ENCODE assay signal across 8 mouse cellular contexts in genomic region chr4:154877864-154878548, GRCm38 (mm10). TPM values are rescaled to one million over a fixed set of nuclear protein-coding genes. Genes with fewer than 3 reads are reported as not detected.
A peak's percentile ranks its signal among the peaks of the same experiment; 100 is the strongest.
DNase-seq lines count a peak whose midpoint lies in the region; ATAC-seq lines count a peak whose summit lies in the region.

No protein-coding gene starts in this region.

- peak overlapping the region; percentile 69 for H3K9ac ChIP-seq in heart, embryonic 13.5 days
- peak overlapping the region; percentile 76 for H3K9ac ChIP-seq in liver, embryonic 13.5 days
- peak overlapping the region; percentile 71 for H3K9ac ChIP-seq in stomach, embryonic 16.5 days (ENCODE audit: low read length)

- no peaks in the 10 kb centered on the region for H3K9me3 ChIP-seq in heart, embryonic 13.5 days
- no peaks in the 10 kb centered on the region for H3K9me3 ChIP-seq in liver, embryonic 13.5 days (replicated peaks)
- no peaks in the 10 kb centered on the region for H3K9me3 ChIP-seq in stomach, embryonic 16.5 days (replicated peaks; ENCODE audit: control insufficient read depth, low read length)

- no peaks in the 10 kb centered on the region for H3K36me3 ChIP-seq in heart, embryonic 13.5 days
- no peaks in the 10 kb centered on the region for H3K36me3 ChIP-seq in liver, embryonic 13.5 days
- no peaks in the 10 kb centered on the region for H3K36me3 ChIP-seq in stomach, embryonic 16.5 days (ENCODE audit: control insufficient read depth, insufficient read depth, low read length)

- H3K4me2 ChIP-seq in heart, embryonic 13.5 days = peak overlapping the region; percentile 70
- H3K4me2 ChIP-seq in liver, embryonic 13.5 days = peak overlapping the region; percentile 73
- H3K4me2 ChIP-seq in stomach, embryonic 16.5 days (ENCODE audit: low read depth, low read length) = peak overlapping the region; percentile 59

- peaks cover 13% of the 10 kb centered on the region for H3K27me3 ChIP-seq in heart, embryonic 13.5 days (replicated peaks)
- peaks cover 18% of the 10 kb centered on the region for H3K27me3 ChIP-seq in liver, embryonic 13.5 days
- no peaks in the 10 kb centered on the region; the same call in 1 of the 2 replicates for H3K27me3 ChIP-seq in stomach, embryonic 16.5 days (ENCODE audit: control insufficient read depth, insufficient read depth, low read length)

- H3K4me3 ChIP-seq in brown adipose tissue, adult 24 weeks (ENCODE audit: insufficient read depth, low read depth, low read length) = peak overlapping the region; percentile 62
- peak overlapping the region; percentile 47 for H3K4me3 ChIP-seq in heart, embryonic 13.5 days
- peak overlapping the region; percentile 57 for H3K4me3 ChIP-seq in liver, embryonic 13.5 days (replicated peaks)
- H3K4me3 ChIP-seq in stomach, embryonic 16.5 days (replicated peaks; ENCODE audit: low read length) = peak overlapping the region; percentile 36

- peaks cover 4% of the 10 kb centered on the region; the same call in 1 of the 2 replicates for H3K4me1 ChIP-seq in brown adipose tissue, adult 24 weeks (ENCODE audit: control insufficient read depth, insufficient read depth, insufficient read length, low read length)
- peaks cover 37% of the 10 kb centered on the region for H3K4me1 ChIP-seq in heart, embryonic 13.5 days
- peaks cover 50% of the 10 kb centered on the region for H3K4me1 ChIP-seq in liver, embryonic 13.5 days (replicated peaks)
- peaks cover 5% of the 10 kb centered on the region for H3K4me1 ChIP-seq in stomach, embryonic 16.5 days (ENCODE audit: control insufficient read depth, insufficient read depth, low read length)

- 6% methylated on average over 18 of the region's 18 CpGs for WGBS in heart, embryonic 13.5 days
- WGBS in liver, embryonic 13.5 days (ENCODE audit: insufficient replicate concordance) = 7% methylated on average over 18 of the region's 18 CpGs
- 8% methylated on average over 18 of the region's 18 CpGs for WGBS in stomach, embryonic 16.5 days

- peak; percentile 97 for DNase-seq in CD4-positive, CD25-positive, alpha-beta regulatory T cell, adult 2 months (ENCODE audit: low read depth, low spot score)
- DNase-seq in fat pad, adult 2 months (ENCODE audit: extremely low read depth, low read depth, low spot score) = peak; percentile 55
- DNase-seq in kidney, postnatal 10 days = peak; percentile 97
- DNase-seq in liver, embryonic 13.5 days = peak; percentile 90
- peak; percentile 96 for DNase-seq in neural tube, embryonic 10.5 days (ENCODE audit: extremely low spot score, low spot score)

- H3K27ac ChIP-seq in brown adipose tissue, adult 24 weeks (replicated peaks; ENCODE audit: low read depth, low read length) = peak overlapping the region; percentile 89
- H3K27ac ChIP-seq in heart, embryonic 13.5 days (replicated peaks) = peak overlapping the region; percentile 93
- peak overlapping the region; percentile 95 for H3K27ac ChIP-seq in liver, embryonic 13.5 days
- H3K27ac ChIP-seq in stomach, embryonic 16.5 days (ENCODE audit: low read length) = peak overlapping the region; percentile 82

- peak; percentile 89 for ATAC-seq in heart, embryonic 13.5 days (ENCODE audit: extremely low read depth, insufficient number of reproducible peaks, low FRiP score, low TSS enrichment)
- peak; percentile 74 for ATAC-seq in liver, embryonic 13.5 days (ENCODE audit: low read depth)
- peak; percentile 97 for ATAC-seq in stomach, embryonic 16.5 days (ENCODE audit: insufficient read depth, low FRiP score)

RNA-seq across cellular contexts. Expression of gene Mmel1, which starts 8.6 kb away (rescaled TPM):
- polyA plus RNA-seq in brown adipose tissue, adult 24 weeks (2012; ENCODE audit: insufficient read depth, insufficient read length, missing spikeins) = not detected in 2 replicates
- polyA plus RNA-seq in heart, embryonic 13.5 days (2015; fragmentation: Nextera tagmentation; extraction: Ambion mirVana) = 0.51 and 0.64 TPM in 2 replicates
- 2.4 TPM in 2 replicates for polyA plus RNA-seq in liver, embryonic 13.5 days (2015; fragmentation: Nextera tagmentation; extraction: Ambion mirVana)
- 0.20 and 0.30 TPM in 2 replicates for polyA plus RNA-seq in stomach, embryonic 16.5 days (2015; fragmentation: Nextera tagmentation; extraction: Ambion mirVana)

RNA-seq across cellular contexts. Expression of gene Fam213b, which starts 20.9 kb away (rescaled TPM):
- 22.6 and 33.5 TPM in 2 replicates for polyA plus RNA-seq in brown adipose tissue, adult 24 weeks (2012; ENCODE audit: insufficient read depth, insufficient read length, missing spikeins)
- 42.5 and 48.8 TPM in 2 replicates for polyA plus RNA-seq in heart, embryonic 13.5 days (2015; fragmentation: Nextera tagmentation; extraction: Ambion mirVana)
- polyA plus RNA-seq in liver, embryonic 13.5 days (2015; fragmentation: Nextera tagmentation; extraction: Ambion mirVana) = 9.0 and 9.2 TPM in 2 replicates
- polyA plus RNA-seq in stomach, embryonic 16.5 days (2015; fragmentation: Nextera tagmentation; extraction: Ambion mirVana) = 29.5 and 34.1 TPM in 2 replicates

RNA-seq across cellular contexts. Expression of gene Ttc34, which starts 40.7 kb away (rescaled TPM):
- polyA plus RNA-seq in brown adipose tissue, adult 24 weeks (2012; ENCODE audit: insufficient read depth, insufficient read length, missing spikeins) = not detected in 2 replicates
- polyA plus RNA-seq in heart, embryonic 13.5 days (2015; fragmentation: Nextera tagmentation; extraction: Ambion mirVana) = 0.57 TPM in 2 replicates
- polyA plus RNA-seq in liver, embryonic 13.5 days (2015; fragmentation: Nextera tagmentation; extraction: Ambion mirVana) = 0.03 TPM in 1 of 2 replicates, not detected in the other
- polyA plus RNA-seq in stomach, embryonic 16.5 days (2015; fragmentation: Nextera tagmentation; extraction: Ambion mirVana) = 0.04 and 0.09 TPM in 2 replicates

RNA-seq across cellular contexts. Expression of gene Tnfrsf14, which starts 50.4 kb away (rescaled TPM):
- 2.1 and 4.6 TPM in 2 replicates for polyA plus RNA-seq in brown adipose tissue, adult 24 weeks (2012; ENCODE audit: insufficient read depth, insufficient read length, missing spikeins)
- 2.1 and 2.6 TPM in 2 replicates for polyA plus RNA-seq in heart, embryonic 13.5 days (2015; fragmentation: Nextera tagmentation; extraction: Ambion mirVana)
- 49.5 and 51.7 TPM in 2 replicates for polyA plus RNA-seq in liver, embryonic 13.5 days (2015; fragmentation: Nextera tagmentation; extraction: Ambion mirVana)
- 4.3 and 4.6 TPM in 2 replicates for polyA plus RNA-seq in stomach, embryonic 16.5 days (2015; fragmentation: Nextera tagmentation; extraction: Ambion mirVana)

Comparison
In these comparisons a context has a peak if more than half of its experiments do, and no peak if none do; other contexts are left out.
1. Peak in every context shown above with its lines: DNase-seq, ATAC-seq, H3K4me3 ChIP-seq and H3K27ac ChIP-seq.